In genomic region chr3:61409683-61410082, GRCm38 (mm10) we compare ENCODE assay signal across 11 mouse cellular contexts. TPM values are rescaled to one million over a fixed set of nuclear protein-coding genes. Genes with fewer than 3 reads are reported as not detected.
A peak's percentile ranks its signal among the peaks of the same experiment; 100 is the strongest.
DNase-seq lines count a peak whose midpoint lies in the region; ATAC-seq and TF ChIP-seq lines count a peak whose summit lies in the region.
"Had no signal": no experiment of that assay in that cellular context is flagged by ENCODE, and none has a peak within 500 bp of the region (broad histone marks: within the 10 kb centered on the region; RNA-seq: fewer than 3 reads in every experiment).

No protein-coding gene starts in this region.

- TF ChIP-seq POLR2A in lung, adult 2 months (IDR thresholded peaks at IDR 0.05; ENCODE audit: borderline replicate concordance, extremely low read depth, low read depth, low read length): no peak

- no peaks in the 10 kb centered on the region for H3K9me3 ChIP-seq in heart, embryonic 16.5 days (replicated peaks; ENCODE audit: control insufficient read depth, low read length)
- H3K9me3 ChIP-seq: limb, embryonic 12.5 days had no signal

- DNase-seq in lung, adult 18-20 months: peak; percentile 24 to 30
- DNase-seq in lung, adult 2 months: no peak
- DNase-seq in lung, postnatal 14 days: peak; percentile 6
- peak; percentile 12 for DNase-seq in thymus, postnatal 25 days
- no peak for DNase-seq in right cerebral cortex, adult 18-20 months
- DNase-seq in left cerebral cortex, adult 8-10 months (ENCODE audit: low spot score in 2 of 2): no peak
- no peak for DNase-seq in layer of hippocampus, adult 18-20 months (ENCODE audit: low spot score in 2 of 2)

- 0 out of 2 replicates have a peak, but pooled peaks have one; percentile 32 for ATAC-seq in heart, embryonic 16.5 days (replicated peaks; ENCODE audit: extremely low read depth, insufficient read depth, low FRiP score)
- ATAC-seq: Patski had no signal

- no peaks in the 10 kb centered on the region for H3K27me3 ChIP-seq in heart, embryonic 16.5 days (ENCODE audit: control insufficient read depth, insufficient read depth, low read length)
- H3K27me3 ChIP-seq: limb, embryonic 12.5 days had no signal

- no peaks in the 10 kb centered on the region for H3K36me3 ChIP-seq in heart, embryonic 16.5 days (ENCODE audit: control insufficient read depth, insufficient read depth)
- H3K36me3 ChIP-seq: limb, embryonic 12.5 days had no signal

- no peak overlapping the region for H3K9ac ChIP-seq in heart, embryonic 16.5 days (ENCODE audit: low read length)
- H3K9ac ChIP-seq: limb, embryonic 12.5 days had no signal

- no peaks in the 10 kb centered on the region; the same call in 1 of the 2 replicates for H3K4me1 ChIP-seq in lung, adult 2 months (ENCODE audit: control insufficient read depth, insufficient read depth, low read length)
- no peaks in the 10 kb centered on the region for H3K4me1 ChIP-seq in heart, embryonic 16.5 days (ENCODE audit: control insufficient read depth, insufficient read depth, low read length)
- H3K4me1 ChIP-seq: limb, embryonic 12.5 days had no signal

- H3K4me2 ChIP-seq in heart, embryonic 16.5 days (ENCODE audit: low read depth, low read length): no peak overlapping the region
- H3K4me2 ChIP-seq: limb, embryonic 12.5 days had no signal

- peak overlapping the region; percentile 40; the same call in 1 of the 2 replicates for H3K27ac ChIP-seq in heart, embryonic 16.5 days (ENCODE audit: low read length)
- H3K27ac ChIP-seq: limb, embryonic 12.5 days had no signal

- 44% methylated on average over 6 of the region's 6 CpGs for WGBS in lung, adult 2 months
- 33% methylated on average over 6 of the region's 6 CpGs for WGBS in heart, embryonic 16.5 days

- no peak overlapping the region for H3K4me3 ChIP-seq in lung, adult 2 months (replicated peaks; ENCODE audit: extremely low read depth, low read depth, low read length)
- H3K4me3 ChIP-seq in heart, embryonic 16.5 days (ENCODE audit: low read length): no peak overlapping the region
- H3K4me3 ChIP-seq: limb, embryonic 12.5 days had no signal

- TF ChIP-seq CTCF in lung, adult 2 months (IDR thresholded peaks at IDR 0.05; ENCODE audit: insufficient read depth, low read length): no peak

RNA-seq across cellular contexts. Expression of gene B430305J03Rik, which starts 43.9 kb away (rescaled TPM):
- polyA plus RNA-seq in lung, adult 2 months (2012; rRNA removed): 0.14 and 0.20 TPM in 2 replicates
- not detected in 2 replicates for polyA plus RNA-seq in heart, embryonic 16.5 days (2015; fragmentation: Nextera tagmentation; extraction: Ambion mirVana)
- 1 to 10 TPM; 2.4 to 3.1 (median 2.8) TPM for total RNA-seq in left cerebral cortex, adult 8-10 months (2022)
- 1 to 10 TPM; 3.1 TPM for total RNA-seq in layer of hippocampus, adult 18-20 months (2021)
- polyA plus RNA-seq: embryonic facial prominence, embryonic 14.5 days; limb, embryonic 12.5 days had no signal

RNA-seq across cellular contexts. Expression of gene Rap2b, which starts 48.2 kb away (rescaled TPM):
- 4.1 and 5.1 TPM in 2 replicates for polyA plus RNA-seq in lung, adult 2 months (2012; rRNA removed)
- 5.0 and 5.4 TPM in 2 replicates for polyA plus RNA-seq in heart, embryonic 16.5 days (2015; fragmentation: Nextera tagmentation; extraction: Ambion mirVana)
- total RNA-seq in left cerebral cortex, adult 8-10 months (2022): 10 to 100 TPM; 33.7 to 38.0 (median 36.1) TPM
- total RNA-seq in layer of hippocampus, adult 18-20 months (2021): 10 to 100 TPM; 41.9 to 44.7 TPM

Comparison
In these comparisons a context has a peak if more than half of its experiments do, and no peak if none do; other contexts are left out.
1. DNase-seq: peak in lung, adult 18-20 months (2 of 2), lung, postnatal 14 days (single experiment) and thymus, postnatal 25 days (single experiment); none in lung, adult 2 months (single experiment), right cerebral cortex, adult 18-20 months (single experiment), left cerebral cortex, adult 8-10 months (0 of 2) and layer of hippocampus, adult 18-20 months (0 of 2).